Mouse (Mus musculus) liver, embryonic 14.5 days (tissue): Measurements from ENCODE around the gene Kcnk6. TPM values are rescaled to one million over a fixed set of nuclear protein-coding genes. Genes with fewer than 3 reads are reported as not detected.

Experiments used
- ATAC-seq: fragments of 200-750 bp; cut with Nextera tagmentation; 2 replicates; pipeline ENCODE4 v1.8.0; 2017; ENCODE audit warnings: moderate number of reproducible peaks, mild to moderate bottlenecking, moderate library complexity; ENCODE audit not compliant: insufficient read depth
- DNase-seq, 3 experiments: peaks; one replicate each; pipeline ENCODE4 v3.0.0-alpha.2; 2012 to 2013; ENCODE audit warnings: low read depth in 3 of 3, low spot score in 3 of 3
- H3K27ac ChIP-seq: fragments of 300-500 bp; sonication (generic); 2 replicates; pipeline ENCODE4 v1.5.1; 2014; ENCODE audit warnings: moderate library complexity, mild to moderate bottlenecking, control low read depth, inconsistent platforms
- H3K27me3 ChIP-seq: fragments of 300-500 bp; sonication (generic); 2 replicates; pipeline ENCODE4 v1.6.1; 2014; ENCODE audit warnings: mild to moderate bottlenecking, low read length, moderate library complexity; ENCODE audit not compliant: control insufficient read depth, insufficient read depth
- H3K36me3 ChIP-seq: fragments of 300-500 bp; sonication (generic); replicated peaks from 2 replicates; pipeline ENCODE4 v1.6.1; 2014; ENCODE audit warnings: low read depth; ENCODE audit not compliant: control insufficient read depth, insufficient read depth
- H3K4me1 ChIP-seq, 2 experiments: fragments of 200-500 bp in 1 of 2; fragments of 300-500 bp in 1 of 2; sonication (generic) in 1 of 2; replicated peaks; 2 replicates each; pipeline ENCODE4 v1.6.1; 2012 to 2014; ENCODE audit warnings: antibody characterized with exemption in 1 of 2, inconsistent platforms in 1 of 2, low read length in 1 of 2; ENCODE audit not compliant: control insufficient read depth in 2 of 2, insufficient read depth in 2 of 2
- H3K4me2 ChIP-seq: fragments of 300-500 bp; sonication (generic); 2 replicates; pipeline ENCODE4 v1.6.1; 2014; ENCODE audit warnings: low read depth, mild to moderate bottlenecking, control low read depth, moderate library complexity
- H3K4me3 ChIP-seq, 2 experiments: fragments of 200-500 bp in 1 of 2; fragments of 300-500 bp in 1 of 2; sonication (generic) in 1 of 2; 2 replicates each; pipeline ENCODE4 v1.5.1; 2012 to 2014; ENCODE audit warnings: low read depth in 2 of 2, low read length in 2 of 2, mild to moderate bottlenecking in 2 of 2, control low read depth in 1 of 2, inconsistent platforms in 1 of 2, moderate library complexity in 1 of 2; ENCODE audit not compliant: insufficient read depth in 1 of 2
- H3K9ac ChIP-seq: fragments of 300-500 bp; sonication (generic); replicated peaks from 2 replicates; pipeline ENCODE4 v1.6.1; 2014; ENCODE audit warnings: mild to moderate bottlenecking, control low read depth, moderate library complexity
- H3K9me3 ChIP-seq: fragments of 300-500 bp; sonication (generic); 2 replicates; pipeline ENCODE4 v1.6.1; 2016; ENCODE audit warnings: low read length, mixed read lengths; ENCODE audit not compliant: control insufficient read depth
- CTCF ChIP-seq: IDR thresholded peaks from 2 replicates; pipeline ENCODE4 v1.5.1; 2016; ENCODE audit warnings: antibody characterized with exemption, low read depth, control low read depth
- EP300 ChIP-seq: IDR thresholded peaks from 2 replicates; pipeline ENCODE4 v1.6.1; 2016; ENCODE audit warnings: antibody characterized with exemption, low read depth
- WGBS: fragments of 180-500 bp; shearing (Covaris S2); extraction: QIAGEN DNeasy Blood & Tissue Kit; methylation state at CpG from one replicate; pipeline ENCODE4 v1.1.7; 2014; ENCODE audit not compliant: insufficient replicate concordance; 5-methylcytosine and 5-hydroxymethylcytosine counted together
- polyA plus RNA-seq, 2 experiments: library from polyadenylated mRNA; depleted of rRNA in 1 of 2; stranded (reverse) in 1 of 2; unstranded in 1 of 2; fragments of >200 nt; fragmentation: Nextera tagmentation in 1 of 2; extraction: Ambion mirVana in 1 of 2; gene quantifications; 2 replicates each; pipeline versions ENCODE4 v1.2.1 to v1.2.3; 2012 to 2014

Gene Kcnk6
- polyA plus RNA-seq, 2 experiments, result 0.55 to 2.4 TPM

- H3K4me3 ChIP-seq, result peak overlapping the region; percentile 46 to 51
- H3K4me1 ChIP-seq, result no peaks in the 10 kb centered on the region
- ATAC-seq (no peak), DNase-seq (no peak)
- TF ChIP-seq CTCF, result no peak
- TF ChIP-seq EP300, result no peak
- no peak overlapping the region for H3K27ac ChIP-seq
- peaks cover 17% of the 10 kb centered on the region for H3K27me3 ChIP-seq
- no peaks in the 10 kb centered on the region for H3K9me3 ChIP-seq
- no peak overlapping the region for H3K9ac ChIP-seq
- H3K36me3 ChIP-seq, result no peaks in the 10 kb centered on the region
- H3K4me2 ChIP-seq, result peak overlapping the region; percentile 67
- WGBS, result 35% methylated on average over 3 of the region's 3 CpGs
These were observed 798 bp downstream of the Kcnk6 start for GRCm38 (mm10) chr7:29231517-29231916.

- no peaks in the 10 kb centered on the region for H3K4me1 ChIP-seq
- no peak overlapping the region for H3K4me2 ChIP-seq
- 29% methylated on average over 3 of the region's 3 CpGs for WGBS
- TF ChIP-seq EP300 (no peak), CTCF (no peak)
- ATAC-seq (no peak), DNase-seq (no peak)
- H3K4me3 ChIP-seq, result no peak overlapping the region
- no peak overlapping the region for H3K27ac ChIP-seq
- no peak overlapping the region for H3K9ac ChIP-seq
- peaks cover 17% of the 10 kb centered on the region for H3K27me3 ChIP-seq
- H3K36me3 ChIP-seq, result no peaks in the 10 kb centered on the region
- H3K9me3 ChIP-seq, result no peaks in the 10 kb centered on the region
These were observed 1.8 kb downstream of the Kcnk6 start for GRCm38 (mm10) chr7:29230560-29230959.

DNA sequence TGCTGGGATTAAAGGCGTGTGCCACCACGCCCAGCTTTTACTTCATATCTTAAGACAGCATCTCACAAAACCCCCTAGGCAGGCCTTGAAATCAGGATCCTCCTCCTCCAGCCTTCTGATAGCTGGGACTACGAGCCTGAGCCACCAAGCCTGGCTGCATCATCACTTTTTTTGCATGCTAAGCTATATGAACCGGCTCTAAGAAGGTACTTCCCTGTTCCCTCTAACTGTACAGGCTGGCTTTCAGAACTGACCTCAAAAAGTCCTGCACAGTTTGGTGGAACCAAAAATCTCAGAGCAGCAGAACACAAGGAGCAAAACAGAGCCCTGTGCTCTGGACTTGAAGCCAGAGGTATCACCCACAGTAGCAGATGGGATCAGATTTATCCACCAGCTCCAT, 4.1 kb downstream of the Kcnk6 start:
- ATAC-seq (no peak), DNase-seq (no peak)
- H3K27ac ChIP-seq, result no peak overlapping the region
- H3K9me3 ChIP-seq, result no peaks in the 10 kb centered on the region
- no peaks in the 10 kb centered on the region for H3K36me3 ChIP-seq
- H3K9ac ChIP-seq, result no peak overlapping the region
- H3K4me3 ChIP-seq, result no peak overlapping the region
- WGBS, result 20% methylated on average over 4 of the region's 4 CpGs
- TF ChIP-seq EP300 (no peak), CTCF (no peak)
- no peak overlapping the region for H3K4me2 ChIP-seq
- no peaks in the 10 kb centered on the region for H3K4me1 ChIP-seq
- H3K27me3 ChIP-seq, result peaks cover 17% of the 10 kb centered on the region

GRCm38 (mm10) chr7:29225520-29225919, 6.8 kb downstream of the Kcnk6 start:
- 72% methylated on average over 13 of the region's 13 CpGs for WGBS
- no peaks in the 10 kb centered on the region for H3K4me1 ChIP-seq
- H3K9ac ChIP-seq, result no peak overlapping the region
- no peak overlapping the region for H3K27ac ChIP-seq
- no peak overlapping the region for H3K4me3 ChIP-seq
- H3K27me3 ChIP-seq, result no peaks in the 10 kb centered on the region; the same call in 1 of the 2 replicates
- DNase-seq (no peak), ATAC-seq (no peak)
- H3K36me3 ChIP-seq, result no peaks in the 10 kb centered on the region
- H3K4me2 ChIP-seq, result no peak overlapping the region
- TF ChIP-seq EP300, result no peak
- no peak for TF ChIP-seq CTCF
- no peaks in the 10 kb centered on the region for H3K9me3 ChIP-seq

DNA sequence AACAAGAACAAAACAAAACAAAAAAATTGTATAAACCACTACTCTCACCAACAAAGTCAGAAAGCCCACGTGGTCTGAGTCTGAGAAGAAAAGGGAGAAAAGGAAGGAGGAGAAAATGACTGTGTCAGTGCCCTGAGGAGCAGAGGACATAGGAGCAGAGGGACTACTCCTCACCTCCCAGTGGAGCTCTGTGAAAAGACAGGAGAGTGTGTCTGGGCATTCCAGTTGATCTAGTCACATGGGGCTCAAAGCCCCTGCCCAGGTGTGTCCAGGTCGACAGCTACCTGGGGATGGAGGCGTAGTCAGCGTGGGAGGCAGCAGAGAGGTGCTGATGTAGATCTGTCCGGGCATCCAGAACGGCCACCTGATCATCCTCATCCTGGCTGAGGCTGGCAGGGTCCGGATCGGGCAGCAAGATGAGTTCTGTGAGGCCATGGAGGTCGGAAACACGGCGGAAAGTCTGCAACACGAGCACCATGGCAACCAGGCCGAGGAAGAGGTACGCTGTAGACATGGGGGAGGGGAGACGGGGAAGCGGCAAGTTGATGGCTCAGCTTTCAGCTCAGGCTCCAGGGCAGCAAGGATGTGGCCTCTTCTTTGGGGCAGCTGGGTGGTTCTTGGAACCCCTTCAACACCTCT, 7.4 kb downstream of the Kcnk6 start:
- no peak for TF ChIP-seq EP300
- no peak for TF ChIP-seq CTCF
- Histone ChIP-seq H3K4me1 (no peaks in the 10 kb centered on the region), H3K27ac (no peak overlapping the region), H3K9me3 (no peaks in the 10 kb centered on the region; the same call in 1 of the 2 replicates), H3K4me3 (no peak overlapping the region), H3K9ac (no peak overlapping the region), H3K4me2 (no peak overlapping the region), H3K36me3 (no peaks in the 10 kb centered on the region), H3K27me3 (no peaks in the 10 kb centered on the region)
- ATAC-seq (no peak), DNase-seq (no peak)
- 42% methylated on average over 16 of the region's 16 CpGs for WGBS
